Mouse (Mus musculus) G1E (cell line): Measurements from ENCODE around the gene Surf1.

Source experiments
- CTCF ChIP-seq: IDR thresholded peaks from 2 replicates; pipeline ENCODE4 v1.5.1; 2012; ENCODE audit warnings: low read depth, low read length, inconsistent platforms, mixed read lengths
- GATA1 ChIP-seq: IDR thresholded peaks from 2 replicates; pipeline ENCODE4 v1.6.1; 2012; ENCODE audit warnings: borderline replicate concordance, low read length, inconsistent platforms, mixed read lengths
- POLR2AphosphoS5 ChIP-seq: IDR thresholded peaks from 2 replicates; pipeline ENCODE4 v1.6.1; 2012; ENCODE audit warnings: low read depth, low read length, inconsistent platforms; ENCODE audit not compliant: insufficient replicate concordance
- TAL1 ChIP-seq: conservative IDR thresholded peaks from 2 replicates; pipeline ENCODE4 v1.6.1; 2012; ENCODE audit warnings: low read depth, low read length, inconsistent platforms, mixed read lengths

DNA sequence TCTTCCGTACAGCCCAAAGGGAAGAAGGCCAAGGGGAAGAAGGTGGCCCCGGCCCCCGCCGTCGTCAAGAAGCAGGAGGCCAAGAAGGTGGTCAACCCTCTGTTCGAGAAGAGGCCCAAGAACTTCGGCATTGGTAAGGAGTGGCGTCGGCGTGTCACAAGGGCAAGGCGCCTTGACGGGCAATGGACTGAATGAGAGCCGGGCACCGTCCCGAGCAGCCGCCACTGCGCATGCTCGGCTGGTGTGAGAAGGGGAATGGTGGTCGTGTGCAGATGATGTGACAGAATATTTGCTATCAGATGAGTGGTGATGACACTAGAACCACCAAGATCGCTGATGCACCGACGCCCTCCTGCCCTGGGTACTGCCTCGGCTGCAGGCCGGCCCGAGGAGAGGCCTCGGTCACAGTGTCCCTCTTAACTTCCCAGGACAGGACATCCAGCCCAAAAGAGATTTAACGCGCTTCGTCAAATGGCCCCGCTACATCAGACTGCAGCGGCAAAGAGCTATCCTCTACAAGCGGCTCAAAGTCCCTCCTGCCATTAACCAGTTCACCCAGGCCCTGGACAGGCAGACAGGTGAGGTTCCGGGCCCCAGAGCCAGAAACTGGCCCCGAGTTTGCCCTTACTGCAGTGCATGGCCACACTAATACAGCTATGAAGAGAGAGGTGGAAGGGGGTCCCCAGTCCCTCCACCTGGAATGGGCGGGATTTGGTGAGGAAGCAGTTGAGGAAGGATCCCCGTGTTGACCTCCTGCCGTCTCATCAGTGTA is 5.2 kb downstream of the Surf1 start:
- TF ChIP-seq POLR2AphosphoS5: no peak
- no peak for TF ChIP-seq TAL1
- TF ChIP-seq CTCF: no peak
- TF ChIP-seq GATA1: no peak
